Mouse (Mus musculus) kidney, adult 8-10 months (tissue): ENCODE measurements at regions not wholly inside any gene's neighbourhood (a gene's known extent, or its start where the extent isn't known, plus 50 kb on each side); places are given as distances from the start of the nearest gene placed in this dataset.

Experiments
- DNase-seq, 2 experiments: peaks; one replicate each; pipeline ENCODE4 v3.0.0; 2022

GRCm38 (mm10) chr14:83861736-83862135 lies 581.6 kb upstream of the Pcdh17 start:
- DNase-seq, result no peak

GRCm38 (mm10) chr14:83862653-83863052 lies 580.7 kb upstream of the Pcdh17 start:
- DNase-seq, result no peak

GRCm38 (mm10) chr14:83886393-83886792 lies 557.0 kb upstream of the Pcdh17 start:
- DNase-seq, result no peak

GRCm38 (mm10) chr14:83900711-83901110 lies 542.7 kb upstream of the Pcdh17 start:
- DNase-seq, result peak; percentile 4 to 44

GRCm38 (mm10) chr14:83943101-83943500 lies 500.3 kb upstream of the Pcdh17 start:
- no peak for DNase-seq

GRCm38 (mm10) chr14:83944176-83944575 lies 499.2 kb upstream of the Pcdh17 start:
- DNase-seq, result no peak

- no peak for DNase-seq
These were observed 493.7 kb upstream of the Pcdh17 start for GRCm38 (mm10) chr14:83949696-83950095.

- no peak for DNase-seq
These were observed 484.3 kb upstream of the Pcdh17 start for GRCm38 (mm10) chr14:83959111-83959510.

GRCm38 (mm10) chr14:83983566-83983965 lies 459.8 kb upstream of the Pcdh17 start:
- DNase-seq, result no peak
